Mouse (Mus musculus): ENCODE data around the gene Poc1a.

Gene Poc1a

DNA sequence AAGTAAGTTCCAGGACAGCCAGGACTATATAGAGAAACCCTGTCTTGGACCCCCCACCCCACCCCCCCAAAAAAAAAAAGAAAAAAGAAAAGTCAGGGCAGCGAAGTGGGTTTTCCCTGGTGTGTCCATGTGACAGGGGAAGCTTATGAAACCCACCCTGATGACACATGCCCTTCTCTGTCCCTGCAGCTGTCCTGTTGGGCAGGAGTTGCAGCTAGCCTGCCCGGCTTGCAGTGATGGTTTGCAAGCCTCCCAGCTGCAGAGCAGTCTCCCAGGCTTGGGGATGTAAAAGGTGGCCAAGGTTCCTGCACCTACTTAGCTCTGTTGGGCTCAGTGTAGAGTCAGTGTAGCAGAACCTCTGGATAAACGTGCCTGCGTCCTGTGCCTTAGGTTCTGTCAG is 58.9 kb downstream of the Poc1a start:
- DNase-seq = no peak

DNA sequence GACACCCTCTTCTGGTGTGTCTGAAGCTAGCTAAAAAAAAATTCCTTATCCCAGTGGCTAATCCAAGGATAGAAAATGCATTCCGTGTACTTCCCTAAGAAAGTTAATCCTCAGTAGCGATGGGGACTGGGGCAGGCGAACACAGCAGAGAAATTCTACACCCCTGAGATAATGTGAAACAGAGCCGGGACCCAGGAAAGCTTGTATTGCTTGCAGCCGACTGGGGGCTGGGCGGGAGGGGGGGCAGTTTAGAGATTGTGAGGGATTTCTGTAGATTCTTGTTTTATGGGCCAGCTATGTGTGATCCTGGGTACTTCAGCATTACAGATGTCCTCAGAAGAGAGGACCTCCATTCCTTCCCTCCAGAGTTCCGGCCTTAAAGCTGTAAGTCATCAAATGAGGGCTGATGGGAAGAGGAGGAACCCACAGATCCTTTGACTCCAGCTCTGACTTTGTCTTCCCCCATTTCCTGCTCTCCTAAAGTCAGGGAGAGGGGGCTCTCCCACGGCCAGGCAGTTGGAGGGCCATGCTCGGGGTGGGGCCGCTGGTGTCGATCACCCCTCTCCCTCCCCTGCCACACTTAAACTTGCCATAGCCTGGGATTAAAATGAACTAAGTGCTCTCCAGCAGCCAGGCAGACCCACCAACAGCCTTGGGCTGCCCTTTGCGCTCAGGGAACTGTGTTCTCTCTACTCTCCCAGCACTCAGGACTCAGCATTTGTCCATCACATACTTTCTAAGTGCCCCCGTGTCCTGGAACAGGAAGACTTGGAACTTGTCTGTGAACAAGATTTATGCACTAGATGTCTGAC is 59.8 kb downstream of the Poc1a start:
- DNase-seq = no peak

DNA sequence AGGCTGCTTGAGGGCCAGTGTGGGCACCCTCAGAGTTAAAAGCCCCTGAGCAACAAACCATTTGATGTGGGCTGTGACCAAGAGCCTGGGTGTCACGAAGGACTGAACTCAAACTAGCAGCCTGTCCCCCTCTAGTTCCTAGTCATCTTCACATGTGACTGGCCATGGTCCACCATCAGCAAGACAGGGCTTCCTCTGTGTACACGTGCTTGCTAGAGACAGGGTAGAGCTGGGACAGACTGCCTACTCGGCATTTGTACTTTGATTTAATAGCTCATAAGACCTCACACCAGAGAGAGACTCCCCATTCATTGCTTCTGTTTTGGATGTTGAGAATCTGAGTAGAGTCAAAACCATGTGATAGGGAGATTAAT is 60.4 kb downstream of the Poc1a start:
- no peak for DNase-seq

GRCm38 (mm10) chr9:106342573-106342972 is 61.7 kb downstream of the Poc1a start:
- DNase-seq = no peak

GRCm38 (mm10) chr9:106345167-106345566 is 64.3 kb downstream of the Poc1a start:
- no peak for DNase-seq

- DNase-seq = no peak
Measured at GRCm38 (mm10) chr9:106345630-106346029, 64.8 kb downstream of the Poc1a start.

DNA sequence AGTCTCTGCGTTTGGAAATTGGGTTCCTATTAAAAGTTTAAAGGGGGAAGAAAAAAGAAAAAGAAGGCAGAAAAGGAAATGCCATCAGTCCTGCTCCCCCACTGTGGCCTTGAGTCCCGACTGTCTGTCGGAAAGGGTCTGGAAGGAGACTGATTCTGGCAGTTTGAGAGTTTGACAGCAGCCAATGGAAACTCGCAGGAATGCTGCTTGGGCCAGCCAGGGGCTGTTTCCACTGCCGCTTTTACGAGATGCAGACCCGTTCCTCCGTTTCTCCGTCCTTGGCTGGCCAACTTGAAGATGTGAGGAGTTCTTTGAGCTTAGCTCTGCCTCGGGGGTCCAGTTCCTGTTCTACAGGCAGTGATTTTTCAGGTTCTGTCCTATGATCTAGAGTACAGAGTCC is 67.4 kb downstream of the Poc1a start:
- no peak for DNase-seq

- peak; percentile 71 for DNase-seq
Measured at GRCm38 (mm10) chr9:106349075-106349474, 68.2 kb downstream of the Poc1a start.

DNA sequence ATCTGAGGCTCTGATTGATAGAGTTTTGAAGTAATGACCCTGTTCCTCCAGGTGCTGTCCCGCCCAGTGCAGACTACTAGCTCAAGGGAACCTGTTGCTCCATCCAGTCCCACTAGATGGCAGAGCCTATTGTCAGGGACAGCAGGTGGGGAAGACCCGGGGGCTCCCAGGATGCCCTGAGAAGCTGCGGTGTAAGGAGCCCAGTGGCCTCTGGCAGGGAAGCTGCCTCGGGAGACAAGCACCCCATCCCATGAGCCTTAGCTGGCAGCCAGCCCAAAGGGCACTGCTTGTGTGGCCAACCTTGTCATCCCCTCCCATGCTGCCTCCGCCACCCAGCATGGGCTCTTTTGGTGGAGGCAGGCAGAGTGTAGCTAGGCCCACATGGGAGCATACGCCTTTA is 70.3 kb downstream of the Poc1a start:
- DNase-seq = no peak

DNA sequence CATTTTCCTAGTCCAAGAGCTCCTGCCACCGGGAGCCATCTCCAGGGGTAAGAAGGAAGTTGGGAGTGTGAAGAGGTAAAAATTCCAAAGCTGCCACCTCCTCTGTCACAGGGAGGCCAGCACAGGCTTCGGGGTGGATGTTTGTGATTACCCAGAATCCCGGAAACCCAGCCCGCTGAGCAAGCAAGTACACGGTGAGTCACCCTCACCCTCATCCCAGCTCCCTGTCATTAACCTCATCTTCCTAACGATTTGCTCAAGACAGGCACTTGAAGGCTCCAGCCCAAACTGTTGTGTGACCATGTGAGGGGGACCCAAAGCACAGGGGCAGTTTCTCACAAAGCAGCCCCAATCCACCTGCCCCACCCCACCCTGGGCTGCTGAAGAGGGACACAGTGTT is 72.9 kb downstream of the Poc1a start:
- no peak for DNase-seq

- no peak for DNase-seq
Measured at GRCm38 (mm10) chr9:106354810-106355209, 73.9 kb downstream of the Poc1a start.

GRCm38 (mm10) chr9:106355217-106355974 is 74.5 kb downstream of the Poc1a start:
- no peak for DNase-seq

GRCm38 (mm10) chr9:106355975-106356286 is 75.1 kb downstream of the Poc1a start:
- DNase-seq = no peak

- no peak for DNase-seq
Measured at GRCm38 (mm10) chr9:106356323-106356844, 75.5 kb downstream of the Poc1a start.

DNA sequence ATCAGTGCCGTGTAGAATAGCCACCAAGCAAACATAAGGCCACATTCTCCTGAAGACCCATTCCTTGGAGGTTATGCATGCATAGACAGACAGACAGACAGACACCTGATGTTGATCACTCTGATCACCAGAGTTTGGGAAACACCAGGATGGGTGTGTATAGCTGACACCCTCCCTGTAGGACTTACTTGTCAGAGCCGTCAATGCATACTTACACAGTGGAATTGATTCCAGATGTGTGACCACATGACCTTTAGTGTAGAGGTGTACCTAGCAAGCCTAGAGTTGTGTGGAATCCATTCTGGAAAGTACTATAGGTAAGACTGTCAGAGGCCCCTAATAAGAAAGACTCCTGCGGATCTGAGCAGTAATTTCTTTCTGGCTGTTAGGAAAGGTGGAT is 76.3 kb downstream of the Poc1a start:
- DNase-seq = no peak

- DNase-seq = no peak
Measured at GRCm38 (mm10) chr9:106359297-106359696, 78.4 kb downstream of the Poc1a start.

DNA sequence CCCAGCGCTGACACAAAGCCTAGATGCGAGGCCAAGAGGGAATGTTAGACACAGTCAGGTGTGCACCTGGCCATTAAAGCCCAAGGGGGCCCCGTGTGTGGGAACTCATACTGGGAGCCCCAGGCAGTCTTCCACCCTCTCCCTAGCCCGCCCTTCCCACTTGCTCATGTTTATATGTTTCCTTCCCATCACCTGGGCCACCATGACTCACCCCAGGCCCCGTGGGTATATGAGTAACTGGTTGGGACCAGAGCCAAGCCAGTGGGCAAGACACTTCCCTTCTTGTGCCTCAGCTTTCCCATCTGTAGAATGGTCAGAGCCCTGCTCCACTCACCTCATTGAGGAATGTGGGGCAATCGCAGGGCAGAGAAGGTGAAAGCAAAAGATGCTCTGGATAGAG is 80.3 kb downstream of the Poc1a start:
- DNase-seq = no peak

- DNase-seq = no peak
Measured at GRCm38 (mm10) chr9:106365333-106365732, 84.5 kb downstream of the Poc1a start.

DNA sequence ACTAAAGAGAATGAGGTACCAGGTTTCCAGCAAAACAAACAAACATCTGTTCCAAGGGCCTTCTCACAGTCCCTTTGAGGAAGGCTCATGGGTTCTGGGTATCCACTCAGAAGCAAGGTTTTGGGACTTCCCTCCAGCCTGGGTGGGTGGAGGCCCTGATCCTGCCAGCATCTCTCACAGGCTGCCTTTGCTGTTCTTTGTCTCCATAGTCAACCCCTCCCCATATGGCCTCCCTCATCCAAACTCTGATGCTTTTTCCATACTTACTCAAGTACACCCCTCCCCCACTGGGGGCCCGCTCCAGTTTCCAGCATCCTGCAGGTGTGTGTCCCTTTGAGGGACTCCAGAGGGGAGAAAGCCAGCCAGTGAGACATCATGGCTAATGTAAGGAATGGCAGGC is 85.3 kb downstream of the Poc1a start:
- DNase-seq = no peak

- DNase-seq = no peak
Measured at GRCm38 (mm10) chr9:106367001-106367400, 86.1 kb downstream of the Poc1a start.

- peak; percentile 99 for DNase-seq
Measured at GRCm38 (mm10) chr9:106367592-106368111, 86.8 kb downstream of the Poc1a start.

- peak; percentile 77 for DNase-seq
Measured at GRCm38 (mm10) chr9:106368112-106368717, 87.4 kb downstream of the Poc1a start, which contains the start of gene Dusp7. Gene Dusp7 (plus strand): TSS chr9:106368632.

GRCm38 (mm10) chr9:106368831-106369501 is 88.1 kb downstream of the Poc1a start:
- DNase-seq = peak; percentile 74
